Mouse (Mus musculus): ENCODE measurements at regions not wholly inside any gene's neighbourhood (a gene's known extent, or its start where the extent isn't known, plus 50 kb on each side); places are given as distances from the start of the nearest gene placed in this dataset.

- WGBS, result 80% methylated on average over 1 of the region's 1 CpGs
- H3K4me1 ChIP-seq (replicated peaks; ENCODE audit: insufficient read depth, low read length), result peaks cover 4% of the 10 kb centered on the region; the same call in 1 of the 2 replicates
- H3K27ac ChIP-seq, result no peak overlapping the region
- no peaks in the 10 kb centered on the region for H3K36me3 ChIP-seq (ENCODE audit: insufficient read depth, low read length)
- TF ChIP-seq CTCF (IDR thresholded peaks at IDR 0.05; ENCODE audit: low read depth), result no peak
- no peak overlapping the region for H3K9ac ChIP-seq (ENCODE audit: low read depth, low read length)
- ATAC-seq (replicated peaks; ENCODE audit: low FRiP score, low read depth), result no peak
- H3K27me3 ChIP-seq (ENCODE audit: insufficient read depth, low read length), result no peaks in the 10 kb centered on the region
- no peak for DNase-seq (ENCODE audit: low spot score)
- H3K4me3 ChIP-seq (replicated peaks; ENCODE audit: low read depth, low read length), result no peak overlapping the region
- H3K4me2 ChIP-seq (ENCODE audit: low read length), result no peak overlapping the region
- no peaks in the 10 kb centered on the region for H3K9me3 ChIP-seq (replicated peaks; ENCODE audit: low read length)
These were observed 91.8 kb downstream of the Ptger2 start for GRCm38 (mm10) chr14:45079793-45080192.

GRCm38 (mm10) chr14:45080231-45080630, 92.2 kb downstream of the Ptger2 start:
- Histone ChIP-seq H3K27ac (no peak overlapping the region), H3K27me3 (ENCODE audit: insufficient read depth, low read length) (no peaks in the 10 kb centered on the region), H3K9ac (ENCODE audit: low read depth, low read length) (no peak overlapping the region), H3K36me3 (ENCODE audit: insufficient read depth, low read length) (no peaks in the 10 kb centered on the region), H3K9me3 (replicated peaks; ENCODE audit: low read length) (no peaks in the 10 kb centered on the region), H3K4me3 (replicated peaks; ENCODE audit: low read depth, low read length) (no peak overlapping the region), H3K4me1 (replicated peaks; ENCODE audit: insufficient read depth, low read length) (no peaks in the 10 kb centered on the region), H3K4me2 (ENCODE audit: low read length) (no peak overlapping the region)
- TF ChIP-seq CTCF (IDR thresholded peaks at IDR 0.05; ENCODE audit: low read depth), result no peak
- DNase-seq (ENCODE audit: low spot score) (no peak), ATAC-seq (replicated peaks; ENCODE audit: low FRiP score, low read depth) (no peak)

GRCm38 (mm10) chr14:45083058-45083457, 95.1 kb downstream of the Ptger2 start:
- Histone ChIP-seq H3K4me2 (ENCODE audit: low read length) (no peak overlapping the region), H3K9ac (ENCODE audit: low read depth, low read length) (no peak overlapping the region), H3K4me1 (replicated peaks; ENCODE audit: insufficient read depth, low read length) (no peaks in the 10 kb centered on the region), H3K27ac (no peak overlapping the region), H3K27me3 (ENCODE audit: insufficient read depth, low read length) (no peaks in the 10 kb centered on the region), H3K4me3 (replicated peaks; ENCODE audit: low read depth, low read length) (no peak overlapping the region), H3K36me3 (ENCODE audit: insufficient read depth, low read length) (no peaks in the 10 kb centered on the region), H3K9me3 (replicated peaks; ENCODE audit: low read length) (no peaks in the 10 kb centered on the region)
- 70% methylated on average over 1 of the region's 1 CpGs for WGBS
- ATAC-seq (replicated peaks; ENCODE audit: low FRiP score, low read depth) (no peak), DNase-seq (ENCODE audit: low spot score) (no peak)
- TF ChIP-seq CTCF (IDR thresholded peaks at IDR 0.05; ENCODE audit: low read depth), result no peak
